Mouse (Mus musculus) layer of hippocampus, adult 18-20 months (tissue): ENCODE measurements around the gene Slc27a3. TPM values are rescaled to one million over a fixed set of nuclear protein-coding genes. Genes with fewer than 3 reads are reported as not detected.

Source experiments
- DNase-seq, 2 experiments: peaks; one replicate each; pipeline ENCODE4 v3.0.0; 2022; ENCODE audit warnings: low spot score in 2 of 2
- total RNA-seq, 2 experiments: library from RNA; stranded (reverse); gene quantifications; 2 replicates each; pipeline ENCODE4 v1.2.3; 2021

Gene Slc27a3
- total RNA-seq, 2 experiments from 2014 or later = 12.3 to 12.7 TPM

GRCm38 (mm10) chr3:90391941-90392340, 2.2 kb upstream of the Slc27a3 start:
- DNase-seq = no peak

- DNase-seq = no peak
Measured at GRCm38 (mm10) chr3:90391004-90391403, 1.3 kb upstream of the Slc27a3 start.

DNA sequence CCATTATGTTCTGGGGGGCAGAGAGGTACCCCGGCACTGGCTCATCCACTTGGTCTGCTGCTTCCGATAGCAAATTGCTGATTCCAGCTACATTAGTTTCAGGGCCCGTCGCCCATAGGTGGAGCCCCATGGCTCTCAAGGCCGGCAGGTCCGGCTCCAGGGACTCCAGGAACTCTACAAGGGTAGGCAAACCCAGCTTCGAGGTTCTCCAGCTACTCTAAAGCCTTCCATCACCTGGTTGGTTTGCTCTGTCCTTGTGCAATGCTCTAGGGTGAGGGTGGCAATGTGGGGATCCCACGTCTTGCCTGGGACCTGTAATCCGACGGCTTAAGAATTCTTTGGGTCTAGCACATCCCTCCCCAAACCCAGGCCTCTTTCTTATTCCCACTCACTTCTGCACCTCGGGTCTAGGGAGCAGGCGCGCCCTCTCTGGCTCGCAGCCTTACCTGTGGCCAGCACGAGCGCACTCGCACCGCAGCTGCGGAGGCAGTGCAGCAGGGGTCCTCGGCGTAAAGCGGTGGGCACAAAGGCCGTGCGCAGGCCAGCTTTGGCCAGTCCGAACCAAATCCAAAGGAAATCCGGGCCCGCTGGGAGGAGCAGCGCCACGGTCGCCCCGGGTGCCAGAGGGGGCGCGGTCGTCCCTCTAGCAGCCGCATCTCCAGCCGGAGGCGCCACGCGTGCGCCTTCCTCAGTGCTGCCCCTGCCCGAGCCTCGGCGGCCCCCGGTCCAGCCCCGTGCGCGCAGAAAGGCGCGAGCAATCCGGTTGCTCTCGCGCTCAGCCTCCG, 820 bp downstream of the Slc27a3 start:
- peak in 1 of 2 experiments; percentile 39 for DNase-seq

GRCm38 (mm10) chr3:90388192-90388591, 1.5 kb downstream of the Slc27a3 start:
- DNase-seq = peak in 1 of 2 experiments; percentile 35

GRCm38 (mm10) chr3:90387483-90387882, 2.3 kb downstream of the Slc27a3 start:
- DNase-seq = peak; percentile 39 to 77

GRCm38 (mm10) chr3:90386817-90387216, 2.9 kb downstream of the Slc27a3 start:
- no peak for DNase-seq

DNA sequence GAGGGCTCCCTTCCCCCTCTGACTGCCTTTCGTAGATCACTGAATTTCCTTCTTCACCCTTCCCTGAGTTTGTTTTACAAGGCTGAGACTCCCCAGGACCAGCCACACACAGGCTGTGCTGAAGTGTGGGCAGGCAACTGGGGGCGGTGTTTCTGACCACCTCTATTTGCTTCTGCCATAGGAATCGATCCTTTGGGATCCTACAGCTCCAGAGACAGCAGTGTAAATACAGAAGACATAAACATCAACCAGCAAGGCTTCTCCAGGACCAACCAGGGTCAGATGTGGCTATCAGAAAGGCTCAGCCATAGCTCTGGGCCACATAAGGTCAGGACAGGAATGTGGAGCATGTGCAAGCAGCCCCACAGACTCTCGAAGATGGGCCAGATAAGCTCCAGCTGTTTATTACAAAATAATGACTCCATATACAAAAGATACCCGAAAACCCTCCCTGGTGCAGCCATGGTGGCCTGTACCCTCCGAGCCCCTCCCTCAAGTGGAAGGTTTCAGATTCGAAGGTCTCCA, 4.8 kb downstream of the Slc27a3 start:
- DNase-seq = no peak

- peak; percentile 45 to 73 for DNase-seq
Measured at GRCm38 (mm10) chr3:90383690-90384089, 6.0 kb downstream of the Slc27a3 start.

GRCm38 (mm10) chr3:90381727-90382126, 8.0 kb downstream of the Slc27a3 start:
- DNase-seq = no peak

DNA sequence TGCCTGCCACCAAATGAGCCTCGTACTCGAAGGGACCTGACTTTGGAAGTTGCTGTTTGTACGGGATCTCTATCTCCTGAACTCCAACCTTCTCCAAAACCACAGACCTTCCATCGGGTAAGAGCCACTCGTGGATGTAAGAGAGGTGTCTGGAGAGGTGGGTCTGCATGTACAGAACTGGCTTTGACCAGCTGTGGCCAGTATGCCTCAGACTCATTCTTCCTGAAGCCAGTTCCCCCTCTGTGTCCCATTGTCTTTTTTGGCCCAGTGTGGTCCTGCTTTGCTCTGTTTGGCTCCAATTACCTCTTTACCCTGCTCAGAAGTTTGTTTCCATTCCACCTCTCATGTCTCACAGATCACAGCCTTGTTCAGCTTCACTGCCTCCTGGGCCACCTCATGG, 11.2 kb downstream of the Slc27a3 start:
- no peak for DNase-seq

DNA sequence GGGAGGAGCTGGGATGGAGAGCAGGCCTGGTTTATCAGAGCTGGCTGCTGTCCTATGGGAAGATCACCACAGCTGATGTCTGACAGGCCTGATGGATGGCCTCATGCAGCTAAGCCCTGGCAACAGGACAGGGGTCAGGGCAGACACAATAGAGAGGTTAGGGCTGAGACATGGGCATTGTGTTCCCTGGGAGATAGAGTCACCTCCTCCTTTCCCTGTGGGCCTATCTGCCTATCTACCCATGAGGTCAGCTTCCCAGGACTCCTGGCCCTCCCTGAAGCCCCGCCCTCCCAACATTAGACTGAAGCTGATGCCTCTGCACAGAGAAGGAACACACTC, 13.5 kb downstream of the Slc27a3 start:
- no peak for DNase-seq

- DNase-seq = no peak
Measured at GRCm38 (mm10) chr3:90375562-90376246, 14.0 kb downstream of the Slc27a3 start.

DNA sequence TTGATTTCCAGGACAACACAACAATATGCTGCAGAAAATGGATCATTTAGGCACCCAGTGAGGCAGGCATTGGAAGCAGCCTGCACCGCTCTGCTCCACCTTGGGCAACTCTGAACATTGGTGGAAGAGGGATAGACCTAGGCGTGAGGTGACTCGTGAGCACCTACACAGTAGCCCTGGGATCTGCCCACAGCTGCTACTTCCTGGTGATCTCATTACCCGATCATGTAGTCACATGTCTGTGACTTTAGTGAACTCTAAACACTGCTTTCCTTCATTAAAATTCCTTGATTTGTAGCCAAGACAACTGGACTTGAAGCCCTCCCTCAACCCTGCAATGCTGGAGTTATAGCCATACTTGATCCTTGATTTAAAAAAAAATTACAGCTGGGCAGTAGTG, 15.4 kb downstream of the Slc27a3 start:
- DNase-seq = no peak

GRCm38 (mm10) chr3:90373432-90374028, 16.2 kb downstream of the Slc27a3 start:
- peak; percentile 70 to 94 for DNase-seq

- no peak for DNase-seq
Measured at GRCm38 (mm10) chr3:90372817-90373216, 16.9 kb downstream of the Slc27a3 start.

DNA sequence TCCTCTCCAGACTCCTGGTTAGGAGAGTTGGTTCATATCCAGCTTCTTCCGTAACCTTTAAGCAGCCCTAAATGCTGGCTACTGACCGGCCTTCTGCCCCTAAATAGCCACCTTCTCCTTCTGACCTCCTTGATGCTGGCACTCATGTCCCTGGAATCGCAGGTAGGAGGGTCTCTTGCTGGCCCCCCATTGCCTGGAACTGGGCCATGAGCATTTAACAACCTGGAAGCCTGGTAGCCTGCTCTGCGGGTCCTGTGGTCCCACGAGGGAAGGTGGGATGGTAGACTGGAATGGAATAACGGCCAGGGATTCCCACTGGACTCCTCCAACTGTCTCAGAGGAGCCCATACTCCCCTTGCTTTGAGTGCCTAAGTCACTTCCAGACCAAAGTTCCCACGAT, 17.9 kb downstream of the Slc27a3 start:
- no peak for DNase-seq

DNA sequence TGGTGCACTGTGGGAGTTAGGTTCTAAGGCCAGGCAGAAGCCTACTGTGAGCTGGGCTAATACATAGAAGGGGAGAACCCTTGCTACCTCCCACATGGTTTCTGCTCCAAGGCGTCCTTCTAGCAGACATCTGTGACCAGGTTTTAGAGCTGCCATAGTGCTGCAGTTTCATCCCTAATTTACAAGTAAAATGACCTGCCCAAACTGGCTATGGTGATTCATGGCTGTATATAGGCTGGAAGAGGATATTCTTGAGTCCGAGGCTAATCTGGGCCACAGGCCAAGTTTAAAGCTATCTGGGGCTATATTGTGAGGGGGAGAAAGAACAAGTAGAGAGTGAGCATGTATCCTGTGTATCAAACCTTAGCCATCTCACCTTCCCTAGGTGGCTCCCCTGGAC, 20.7 kb downstream of the Slc27a3 start:
- no peak for DNase-seq

DNA sequence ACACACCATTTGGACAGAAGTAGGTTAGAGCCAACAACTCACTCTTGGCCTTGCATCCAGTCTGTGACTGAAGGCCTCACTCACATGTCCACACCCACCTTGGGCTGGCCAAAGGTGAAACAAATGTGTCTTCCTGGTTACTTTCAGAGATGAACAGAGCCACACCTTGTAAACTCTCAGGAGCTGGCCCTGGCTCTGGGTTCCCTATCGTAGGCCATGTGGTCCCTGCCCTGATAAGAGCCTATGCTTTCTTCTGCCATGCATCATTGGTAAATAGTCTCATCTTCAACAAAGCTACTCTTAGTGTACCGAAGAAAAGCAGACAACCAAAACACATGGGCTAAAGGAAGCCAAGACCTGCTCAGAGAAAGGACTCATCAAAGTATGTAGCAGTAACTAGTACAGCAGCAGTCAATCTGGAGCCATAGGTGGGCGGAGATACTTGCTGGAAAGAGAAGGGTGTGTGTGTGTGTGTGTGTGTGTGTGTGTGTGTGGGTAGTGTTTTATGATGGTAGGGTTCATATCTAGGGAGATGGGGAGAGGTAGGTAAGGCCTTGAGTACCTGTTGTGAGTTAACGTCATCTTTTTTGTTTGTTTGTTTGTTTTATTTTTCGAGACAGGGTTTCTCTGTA, 22.6 kb downstream of the Slc27a3 start:
- DNase-seq = no peak

DNA sequence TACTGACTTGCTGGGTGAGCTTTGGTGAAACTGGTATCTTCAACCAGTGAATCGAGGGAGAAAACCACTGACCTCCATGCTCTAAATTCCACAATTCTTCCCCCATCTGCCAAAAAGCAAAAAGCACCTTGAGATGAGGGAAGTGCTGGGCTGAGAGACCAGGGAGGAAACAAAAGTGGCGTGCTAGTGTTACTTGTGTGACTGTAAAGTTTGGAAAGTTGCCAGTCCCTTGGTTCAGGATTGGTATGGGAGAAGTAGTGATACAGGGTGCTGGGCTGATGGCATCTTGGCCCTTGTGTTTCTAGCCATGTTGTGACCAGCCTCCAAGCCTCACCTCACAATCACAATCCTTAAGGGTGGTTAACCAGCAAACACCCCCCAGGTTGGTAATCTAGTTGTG, 27.4 kb downstream of the Slc27a3 start:
- no peak for DNase-seq

GRCm38 (mm10) chr3:90361476-90361875, 28.3 kb downstream of the Slc27a3 start:
- no peak for DNase-seq

GRCm38 (mm10) chr3:90359230-90359629, 30.5 kb downstream of the Slc27a3 start:
- no peak for DNase-seq

- no peak for DNase-seq
Measured at GRCm38 (mm10) chr3:90357959-90358358, 31.8 kb downstream of the Slc27a3 start.
